Mouse (Mus musculus) kidney, postnatal 0 days (tissue): ENCODE measurements around the gene Immp2l. TPM values are rescaled to one million over a fixed set of nuclear protein-coding genes. Genes with fewer than 3 reads are reported as not detected.

Experiments used
- ATAC-seq: fragments of 200-750 bp; cut with Nextera tagmentation; replicated peaks from 2 replicates; pipeline ENCODE4 v1.8.0; 2017; ENCODE audit warnings: low read depth, moderate number of reproducible peaks, moderate TSS enrichment, moderate library complexity; ENCODE audit not compliant: low FRiP score
- DNase-seq: peaks from one replicate; pipeline ENCODE4 v3.0.0-alpha.2; 2016; ENCODE audit warnings: low spot score
- H3K27ac ChIP-seq: fragments of 300-500 bp; sonication (generic); 2 replicates; pipeline ENCODE4 v1.5.1; 2014; ENCODE audit warnings: mild to moderate bottlenecking
- H3K27me3 ChIP-seq: fragments of 300-500 bp; sonication (generic); 2 replicates; pipeline ENCODE4 v1.6.1; 2014; ENCODE audit warnings: low read length, mixed read lengths; ENCODE audit not compliant: insufficient read depth
- H3K36me3 ChIP-seq: fragments of 300-500 bp; sonication (generic); 2 replicates; pipeline ENCODE4 v1.6.1; 2014; ENCODE audit warnings: low read length, mixed read lengths; ENCODE audit not compliant: insufficient read depth
- H3K4me1 ChIP-seq: fragments of 300-500 bp; sonication (generic); replicated peaks from 2 replicates; pipeline ENCODE4 v1.6.1; 2014; ENCODE audit warnings: antibody characterized with exemption, low read length, mixed read lengths; ENCODE audit not compliant: insufficient read depth
- H3K4me2 ChIP-seq: fragments of 300-500 bp; sonication (generic); 2 replicates; pipeline ENCODE4 v1.6.1; 2014; ENCODE audit warnings: mild to moderate bottlenecking, low read length, moderate library complexity, mixed read lengths
- H3K4me3 ChIP-seq: fragments of 300-500 bp; sonication (generic); replicated peaks from 2 replicates; pipeline ENCODE4 v1.5.1; 2014; ENCODE audit warnings: low read depth, low read length
- H3K9ac ChIP-seq: fragments of 300-500 bp; sonication (generic); 2 replicates; pipeline ENCODE4 v1.6.1; 2014; ENCODE audit warnings: low read depth, low read length
- H3K9me3 ChIP-seq: fragments of 300-500 bp; sonication (generic); replicated peaks from 2 replicates; pipeline ENCODE4 v1.6.1; 2016; ENCODE audit warnings: low read length, inconsistent platforms, mixed read lengths
- CTCF ChIP-seq: IDR thresholded peaks from 2 replicates; pipeline ENCODE4 v1.5.1; 2016; ENCODE audit warnings: antibody characterized with exemption, low read depth, mild to moderate bottlenecking, moderate library complexity
- WGBS: fragments of 180-500 bp; shearing (Covaris S2); extraction: QIAGEN DNeasy Blood & Tissue Kit; methylation state at CpG from one replicate; pipeline ENCODE4 v1.1.7; 2014; 5-methylcytosine and 5-hydroxymethylcytosine counted together
- polyA plus RNA-seq: library from polyadenylated mRNA; unstranded; fragments of >200 nt; fragmentation: Nextera tagmentation; extraction: Ambion mirVana; gene quantifications from 2 replicates; pipeline ENCODE4 v1.2.1, GENCODE M21; 2015

The Immp2l gene
- polyA plus RNA-seq, 1 experiment from 2014 or later, result 8.7 TPM

DNA sequence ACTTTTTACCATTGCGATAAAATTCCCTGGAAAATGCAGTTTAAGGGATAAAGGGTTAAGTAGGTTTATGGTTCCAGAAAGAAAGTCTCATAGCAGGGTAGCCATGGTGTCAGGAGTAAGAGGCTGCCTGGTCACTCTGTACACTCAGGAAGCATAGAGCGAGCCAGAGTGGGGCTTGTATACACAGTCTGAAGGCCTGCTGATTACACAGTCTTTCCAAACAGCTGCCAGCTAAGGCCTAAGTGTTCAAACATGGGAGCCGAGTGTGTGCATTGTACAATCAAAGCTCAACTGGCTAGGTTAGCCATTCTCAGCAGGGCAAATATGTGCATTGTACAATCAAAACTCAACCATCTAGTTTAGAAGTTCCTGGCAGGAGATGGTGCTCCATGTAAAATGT lies 393.2 kb downstream of the Immp2l start:
- no peak for DNase-seq
- H3K4me1 ChIP-seq, result no peaks in the 10 kb centered on the region
- H3K9me3 ChIP-seq, result no peaks in the 10 kb centered on the region
- H3K4me3 ChIP-seq, result no peak overlapping the region
- ATAC-seq, result no peak
- no peak overlapping the region for H3K27ac ChIP-seq
- no peaks in the 10 kb centered on the region for H3K27me3 ChIP-seq
- 50% methylated on average over 3 of the region's 3 CpGs for WGBS
- no peak overlapping the region for H3K4me2 ChIP-seq
- no peak overlapping the region for H3K9ac ChIP-seq
- H3K36me3 ChIP-seq, result no peaks in the 10 kb centered on the region
- TF ChIP-seq CTCF, result no peak

GRCm38 (mm10) chr12:41417961-41418360 lies 394.1 kb downstream of the Immp2l start:
- DNase-seq (no peak), ATAC-seq (no peak)
- no peaks in the 10 kb centered on the region for H3K27me3 ChIP-seq
- H3K9me3 ChIP-seq, result no peaks in the 10 kb centered on the region
- H3K4me1 ChIP-seq, result no peaks in the 10 kb centered on the region
- WGBS, result 94% methylated on average over 4 of the region's 4 CpGs
- H3K4me3 ChIP-seq, result no peak overlapping the region
- no peak for TF ChIP-seq CTCF
- no peak overlapping the region for H3K9ac ChIP-seq
- no peak overlapping the region for H3K4me2 ChIP-seq
- no peaks in the 10 kb centered on the region for H3K36me3 ChIP-seq
- no peak overlapping the region for H3K27ac ChIP-seq

- 53% methylated on average over 9 of the region's 9 CpGs for WGBS
- H3K4me1 ChIP-seq, result no peaks in the 10 kb centered on the region
- H3K9me3 ChIP-seq, result no peaks in the 10 kb centered on the region
- H3K36me3 ChIP-seq, result no peaks in the 10 kb centered on the region
- H3K27me3 ChIP-seq, result no peaks in the 10 kb centered on the region
- no peak overlapping the region for H3K4me3 ChIP-seq
- ATAC-seq (no peak), DNase-seq (no peak)
- no peak overlapping the region for H3K4me2 ChIP-seq
- H3K9ac ChIP-seq, result no peak overlapping the region
- TF ChIP-seq CTCF, result no peak
- H3K27ac ChIP-seq, result no peak overlapping the region
These were observed 401.3 kb downstream of the Immp2l start for GRCm38 (mm10) chr12:41425101-41425679.

DNA sequence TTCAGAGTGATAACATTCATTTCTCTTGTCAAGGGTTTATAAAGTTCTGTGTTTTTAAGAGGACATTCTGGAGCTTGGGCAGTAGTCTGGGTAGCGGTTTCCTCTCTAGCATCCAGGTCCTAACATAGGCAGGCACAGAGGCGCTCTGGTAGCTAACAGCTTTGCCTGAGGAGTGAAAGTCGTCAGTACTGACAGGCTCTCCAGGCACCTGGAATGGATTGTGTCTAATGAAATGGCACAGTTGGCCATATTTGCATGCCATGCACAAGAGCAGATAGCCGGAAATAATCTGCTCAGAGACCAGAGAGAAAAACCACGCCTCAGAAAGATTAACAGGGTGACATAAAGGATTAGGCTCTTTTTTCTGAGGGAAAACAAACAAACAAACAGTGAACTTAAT lies 403.6 kb downstream of the Immp2l start:
- TF ChIP-seq CTCF, result no peak
- no peaks in the 10 kb centered on the region for H3K27me3 ChIP-seq
- H3K36me3 ChIP-seq, result no peaks in the 10 kb centered on the region
- 79% methylated on average over 5 of the region's 5 CpGs for WGBS
- H3K9me3 ChIP-seq, result no peaks in the 10 kb centered on the region
- ATAC-seq, result no peak
- DNase-seq, result no peak
- H3K4me3 ChIP-seq, result no peak overlapping the region
- no peak overlapping the region for H3K27ac ChIP-seq
- no peak overlapping the region for H3K4me2 ChIP-seq
- no peaks in the 10 kb centered on the region for H3K4me1 ChIP-seq
- H3K9ac ChIP-seq, result no peak overlapping the region

DNA sequence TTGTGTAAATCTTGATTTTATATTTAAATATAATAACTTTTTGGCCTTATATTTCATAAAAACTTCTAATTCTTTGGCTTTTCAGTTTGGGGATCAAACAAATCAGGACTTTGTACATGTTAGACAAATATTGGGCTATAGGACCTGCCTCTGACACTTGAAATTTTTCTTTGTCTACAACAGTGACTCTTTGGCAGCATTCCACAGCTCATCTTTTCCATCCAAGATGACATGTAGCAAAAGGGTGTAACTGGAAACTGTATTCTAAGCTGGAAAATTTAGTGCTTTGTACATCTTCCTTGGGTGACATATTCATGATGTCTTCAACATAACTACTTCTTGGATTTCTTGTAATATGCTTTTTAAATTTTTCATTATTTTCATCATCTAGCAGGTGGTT lies 404.9 kb downstream of the Immp2l start:
- Histone ChIP-seq H3K9ac (no peak overlapping the region), H3K9me3 (no peaks in the 10 kb centered on the region), H3K36me3 (no peaks in the 10 kb centered on the region), H3K27ac (no peak overlapping the region), H3K4me3 (no peak overlapping the region), H3K4me2 (no peak overlapping the region), H3K27me3 (no peaks in the 10 kb centered on the region), H3K4me1 (no peaks in the 10 kb centered on the region)
- ATAC-seq (no peak), DNase-seq (no peak)
- no peak for TF ChIP-seq CTCF

GRCm38 (mm10) chr12:41436206-41436985 lies 412.5 kb downstream of the Immp2l start:
- Histone ChIP-seq H3K4me1 (no peaks in the 10 kb centered on the region), H3K27me3 (no peaks in the 10 kb centered on the region), H3K4me2 (no peak overlapping the region), H3K9me3 (no peaks in the 10 kb centered on the region), H3K36me3 (no peaks in the 10 kb centered on the region), H3K9ac (no peak overlapping the region), H3K27ac (no peak overlapping the region), H3K4me3 (no peak overlapping the region)
- 83% methylated on average over 5 of the region's 5 CpGs for whole genome bisulfite sequencing
- ATAC-seq, result no peak
- TF ChIP-seq CTCF, result no peak
- DNase-seq, result no peak
